Mouse (Mus musculus) B cell, adult 2 months (primary cell): ENCODE measurements around the gene Insm1.

ENCODE experiments used
- DNase-seq, 2 experiments: peaks; one replicate each; pipeline ENCODE4 v3.0.0; 2022

Insm1 gene

GRCm38 (mm10) chr2:146221076-146221928, at the start of gene Insm1:
Gene Insm1, plus strand, starts transcription at chr2:146221921.
- DNase-seq = peak; percentile 37 to 40

GRCm38 (mm10) chr2:146172106-146172505, 49.6 kb upstream of the Insm1 start:
- DNase-seq = no peak

GRCm38 (mm10) chr2:146174173-146174572, 47.5 kb upstream of the Insm1 start:
- DNase-seq = no peak

GRCm38 (mm10) chr2:146178718-146179117, 43.0 kb upstream of the Insm1 start:
- DNase-seq = no peak

GRCm38 (mm10) chr2:146183830-146184793, 37.6 kb upstream of the Insm1 start:
- DNase-seq = no peak

GRCm38 (mm10) chr2:146196126-146196525, 25.6 kb upstream of the Insm1 start:
- no peak for DNase-seq

GRCm38 (mm10) chr2:146197947-146198346, 23.8 kb upstream of the Insm1 start:
- DNase-seq = no peak

- DNase-seq = no peak
Observed at GRCm38 (mm10) chr2:146210968-146211367, 10.8 kb upstream of the Insm1 start.

GRCm38 (mm10) chr2:146214715-146215114, 7.0 kb upstream of the Insm1 start:
- DNase-seq = peak; percentile 54 to 63

- peak in 1 of 2 experiments; percentile 14 for DNase-seq
Observed at GRCm38 (mm10) chr2:146216111-146217064, 5.3 kb upstream of the Insm1 start.

GRCm38 (mm10) chr2:146217227-146217980, 4.3 kb upstream of the Insm1 start:
- peak in 1 of 2 experiments; percentile 22 for DNase-seq

GRCm38 (mm10) chr2:146218161-146218691, 3.5 kb upstream of the Insm1 start:
- peak; percentile 11 to 12 for DNase-seq

- peak in 1 of 2 experiments; percentile 12 for DNase-seq
Observed at GRCm38 (mm10) chr2:146218881-146219535, 2.7 kb upstream of the Insm1 start.

GRCm38 (mm10) chr2:146219791-146220190, 1.9 kb upstream of the Insm1 start:
- no peak for DNase-seq

- DNase-seq = no peak
Observed at GRCm38 (mm10) chr2:146220591-146221075, 1.1 kb upstream of the Insm1 start.

GRCm38 (mm10) chr2:146221929-146222278, 183 bp downstream of the Insm1 start:
- DNase-seq = peak in 1 of 2 experiments; percentile 15

- peak; percentile 16 to 34 for DNase-seq
Observed at GRCm38 (mm10) chr2:146222279-146223175, 806 bp downstream of the Insm1 start.

- peak; percentile 30 to 42 for DNase-seq
Observed at GRCm38 (mm10) chr2:146223176-146223905, 1.6 kb downstream of the Insm1 start.

- no peak for DNase-seq
Observed at GRCm38 (mm10) chr2:146224141-146224540, 2.4 kb downstream of the Insm1 start.
